Mouse (Mus musculus) midbrain, embryonic 14.5 days (tissue): Measurements from ENCODE around the gene Snrnp25. TPM values are rescaled to one million over a fixed set of nuclear protein-coding genes. Genes with fewer than 3 reads are reported as not detected.

ENCODE experiments used
- ATAC-seq: fragments of 200-750 bp; cut with Nextera tagmentation; 2 replicates; pipeline ENCODE4 v1.8.0; 2017; ENCODE audit warnings: moderate number of reproducible peaks, moderate library complexity; ENCODE audit not compliant: low FRiP score, low TSS enrichment
- DNase-seq: peaks from one replicate; pipeline ENCODE4 v3.0.0-alpha.2; 2015
- H3K27ac ChIP-seq: fragments of 300-500 bp; sonication (generic); replicated peaks from 2 replicates; pipeline ENCODE4 v1.5.1; 2014; ENCODE audit warnings: mild to moderate bottlenecking, low read depth, low read length, moderate library complexity
- H3K27me3 ChIP-seq: fragments of 300-500 bp; sonication (generic); 2 replicates; pipeline ENCODE4 v1.6.1; 2014; ENCODE audit warnings: low read length, control low read depth, mixed read lengths; ENCODE audit not compliant: control insufficient read depth, insufficient read depth
- H3K36me3 ChIP-seq: fragments of 300-500 bp; sonication (generic); 2 replicates; pipeline ENCODE4 v1.6.1; 2014; ENCODE audit warnings: low read length, control low read depth; ENCODE audit not compliant: control insufficient read depth, insufficient read depth
- H3K4me1 ChIP-seq: fragments of 300-500 bp; sonication (generic); 2 replicates; pipeline ENCODE4 v1.6.1; 2014; ENCODE audit warnings: mild to moderate bottlenecking, antibody characterized with exemption, low read length, control low read depth; ENCODE audit not compliant: control insufficient read depth, insufficient read depth
- H3K4me2 ChIP-seq: fragments of 300-500 bp; sonication (generic); 2 replicates; pipeline ENCODE4 v1.6.1; 2014; ENCODE audit warnings: mild to moderate bottlenecking, low read length, moderate library complexity
- H3K4me3 ChIP-seq: fragments of 300-500 bp; sonication (generic); replicated peaks from 2 replicates; pipeline ENCODE4 v1.5.1; 2014; ENCODE audit warnings: low read depth, low read length
- H3K9ac ChIP-seq: fragments of 300-500 bp; sonication (generic); replicated peaks from 2 replicates; pipeline ENCODE4 v1.6.1; 2014; ENCODE audit warnings: mild to moderate bottlenecking, low read length, moderate library complexity
- H3K9me3 ChIP-seq: fragments of 300-500 bp; sonication (generic); 2 replicates; pipeline ENCODE4 v1.6.1; 2016; ENCODE audit warnings: low read length, control low read depth, mixed read lengths; ENCODE audit not compliant: control insufficient read depth
- WGBS: fragments of 180-500 bp; shearing (Covaris S2); extraction: QIAGEN DNeasy Blood & Tissue Kit; methylation state at CpG from one replicate; pipeline ENCODE4 v1.1.7; 2014; 5-methylcytosine and 5-hydroxymethylcytosine counted together
- polyA plus RNA-seq: library from polyadenylated mRNA; unstranded; fragments of >200 nt; fragmentation: Nextera tagmentation; extraction: Ambion mirVana; gene quantifications from 2 replicates; pipeline ENCODE4 v1.2.1, GENCODE M21; 2014

Snrnp25 gene
- polyA plus RNA-seq, 1 experiment from 2014 or later, result 46.7 TPM

DNA sequence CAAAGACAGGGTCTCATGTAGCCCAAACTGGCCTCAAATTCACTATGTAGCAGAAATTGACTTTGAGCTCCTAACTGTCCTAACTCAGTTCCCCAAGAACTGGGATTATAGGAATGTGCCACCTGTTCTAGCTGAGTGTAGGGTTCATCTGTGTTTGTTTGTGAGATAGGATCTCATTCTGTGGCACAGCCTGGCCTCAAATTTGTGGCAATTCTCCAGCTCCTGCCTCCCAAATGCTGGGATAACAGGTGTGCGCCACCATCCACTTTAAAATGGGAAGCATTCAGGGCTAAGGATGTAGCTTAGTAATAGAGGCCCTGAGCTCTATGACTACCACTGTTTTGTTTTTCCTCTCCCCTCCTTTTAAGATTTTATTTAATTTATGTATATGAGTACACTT is 47.9 kb downstream of the Snrnp25 start:
- no peak overlapping the region for H3K4me3 ChIP-seq
- H3K27me3 ChIP-seq, result no peaks in the 10 kb centered on the region
- no peaks in the 10 kb centered on the region for H3K9me3 ChIP-seq
- no peak for ATAC-seq
- H3K4me1 ChIP-seq, result no peaks in the 10 kb centered on the region
- H3K27ac ChIP-seq, result no peak overlapping the region
- H3K4me2 ChIP-seq, result no peak overlapping the region
- no peak for DNase-seq
- no peak overlapping the region for H3K9ac ChIP-seq
- 94% methylated on average over 1 of the region's 1 CpGs for WGBS
- peaks cover 54% of the 10 kb centered on the region for H3K36me3 ChIP-seq

DNA sequence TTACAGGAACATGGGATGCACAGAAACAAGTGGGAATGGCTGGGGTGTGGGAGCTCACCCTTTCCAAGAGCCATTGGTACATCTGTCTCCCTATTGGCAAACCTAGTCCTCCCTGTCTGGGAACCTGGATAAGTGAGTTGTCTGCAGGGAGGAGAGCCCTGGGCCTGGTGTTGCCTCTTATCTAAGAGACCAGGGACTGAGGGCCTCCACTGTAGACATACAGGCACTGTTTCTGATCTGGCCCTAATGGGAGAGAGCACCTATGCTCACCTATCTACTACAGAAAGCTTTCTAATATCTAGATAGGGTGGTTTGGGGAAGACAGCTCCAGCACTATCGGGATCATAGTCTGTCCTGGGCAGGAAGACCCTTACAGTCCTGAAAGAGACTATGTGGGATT is 50.9 kb downstream of the Snrnp25 start:
- DNase-seq (no peak), ATAC-seq (no peak)
- Histone ChIP-seq H3K9ac (no peak overlapping the region), H3K4me1 (no peaks in the 10 kb centered on the region), H3K27me3 (no peaks in the 10 kb centered on the region), H3K4me3 (no peak overlapping the region), H3K36me3 (peaks cover 42% of the 10 kb centered on the region), H3K4me2 (no peak overlapping the region), H3K27ac (no peak overlapping the region), H3K9me3 (no peaks in the 10 kb centered on the region)
- WGBS, result 100% methylated on average over 1 of the region's 1 CpGs

DNA sequence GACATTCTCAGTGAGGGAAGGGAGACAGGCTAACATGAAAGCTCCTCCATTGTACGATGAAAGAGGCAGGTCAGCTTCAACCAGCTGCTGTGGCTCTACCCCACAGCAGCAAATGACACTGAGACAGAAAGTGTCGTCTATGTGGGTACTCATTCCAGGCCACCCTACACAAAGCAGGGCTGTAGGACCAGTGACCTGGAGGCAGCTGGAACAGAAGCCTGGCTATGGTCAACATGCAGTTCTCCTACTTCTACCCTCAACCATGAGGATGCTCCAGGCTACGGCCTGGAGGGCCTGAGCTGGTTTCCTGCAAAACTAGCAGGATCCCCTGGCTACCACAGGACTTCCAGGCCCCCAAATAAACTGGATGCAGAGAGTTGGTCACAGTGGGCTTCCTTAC is 51.4 kb downstream of the Snrnp25 start:
- DNase-seq, result no peak
- H3K9ac ChIP-seq, result no peak overlapping the region
- 95% methylated on average over 3 of the region's 3 CpGs for WGBS

More for the DNA sequence above, 51.4 kb downstream of the Snrnp25 start:
- no peak overlapping the region for H3K27ac ChIP-seq
- H3K4me2 ChIP-seq, result no peak overlapping the region
- H3K9me3 ChIP-seq, result no peaks in the 10 kb centered on the region
- peaks cover 38% of the 10 kb centered on the region for H3K36me3 ChIP-seq
- H3K4me3 ChIP-seq, result no peak overlapping the region
- ATAC-seq, result no peak
- H3K27me3 ChIP-seq, result no peaks in the 10 kb centered on the region
- H3K4me1 ChIP-seq, result no peaks in the 10 kb centered on the region

Other genes starting within 250 kb of the Snrnp25 start
- 0.22 and 0.28 TPM in 2 replicates for gene 4930524B15Rik, start 239.8 kb upstream of the Snrnp25 start, polyA plus RNA-seq
- gene Nsg2, start 205.0 kb upstream of the Snrnp25 start, polyA plus RNA-seq, result 209 and 548 TPM in 2 replicates
- not detected in 2 replicates for gene Il9r, start 5.1 kb upstream of the Snrnp25 start, polyA plus RNA-seq
- gene Rhbdf1, start 16.9 kb downstream of the Snrnp25 start, polyA plus RNA-seq, result 15.3 and 17.5 TPM in 2 replicates
- 37.4 and 37.7 TPM in 2 replicates for gene Mpg, start 21.1 kb downstream of the Snrnp25 start, polyA plus RNA-seq
- gene Nprl3, start 62.3 kb downstream of the Snrnp25 start, polyA plus RNA-seq, result 33.6 and 36.9 TPM in 2 replicates
- 29.1 and 77.0 TPM in 2 replicates for gene Hba-x, start 71.0 kb downstream of the Snrnp25 start, polyA plus RNA-seq
- 1,330 and 1,946 TPM in 2 replicates for gene Hba-a1, start 78.1 kb downstream of the Snrnp25 start, polyA plus RNA-seq
- 0.74 TPM in 1 of 2 replicates, not detected in the other for gene Hbq1b, start 81.5 kb downstream of the Snrnp25 start, polyA plus RNA-seq
- 3,589 and 5,155 TPM in 2 replicates for gene Hba-a2, start 91.1 kb downstream of the Snrnp25 start, polyA plus RNA-seq
- gene Hbq1a, start 94.7 kb downstream of the Snrnp25 start, polyA plus RNA-seq, result 0.90 and 1.4 TPM in 2 replicates
- gene Sh3pxd2b, start 142.4 kb downstream of the Snrnp25 start, polyA plus RNA-seq, result 22.7 and 25.4 TPM in 2 replicates
- gene Ubtd2, start 250.0 kb downstream of the Snrnp25 start, polyA plus RNA-seq, result 57.0 and 63.8 TPM in 2 replicates